In the genomic region with DNA sequence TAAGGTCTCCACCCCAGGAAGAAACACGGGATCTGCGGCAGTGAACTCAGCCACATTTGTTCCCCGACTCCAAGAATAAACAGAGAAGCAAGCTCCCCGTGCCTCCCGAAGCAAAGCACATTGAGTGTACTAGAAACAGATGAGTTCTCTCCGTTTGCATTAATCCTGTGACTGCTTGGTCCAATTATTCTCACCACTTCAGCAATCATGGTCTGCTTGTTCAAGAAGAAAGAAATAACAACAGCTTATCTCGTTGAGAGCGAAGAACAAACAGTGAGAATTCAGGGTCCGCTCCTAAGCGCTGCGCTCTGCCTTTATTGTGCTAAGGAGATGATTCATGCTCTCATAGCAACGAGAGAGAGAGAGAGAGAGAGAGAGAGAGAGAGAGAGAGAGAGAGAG, we compare ENCODE assay signal across 9 mouse cellular contexts.
A peak's percentile ranks its signal among the peaks of the same experiment; 100 is the strongest.
DNase-seq lines count a peak whose midpoint lies in the region; ATAC-seq and TF ChIP-seq lines count a peak whose summit lies in the region.
"Had no signal": no experiment of that assay in that cellular context is flagged by ENCODE, and none has a peak within 500 bp of the region (broad histone marks: within the 10 kb centered on the region; RNA-seq: fewer than 3 reads in every experiment).

No protein-coding gene starts in this region.

- no peak overlapping the region for H3K27ac ChIP-seq in intestine, embryonic 16.5 days (ENCODE audit: low read length)
- peak overlapping the region; percentile 32; the same call in 1 of the 2 replicates for H3K27ac ChIP-seq in midbrain, embryonic 16.5 days (ENCODE audit: low read length)
- H3K27ac ChIP-seq in liver, embryonic 12.5 days, result no peak overlapping the region

- H3K36me3 ChIP-seq in intestine, embryonic 16.5 days (ENCODE audit: control insufficient read depth, insufficient read depth, low read length), result no peaks in the 10 kb centered on the region
- no peaks in the 10 kb centered on the region for H3K36me3 ChIP-seq in midbrain, embryonic 16.5 days (ENCODE audit: control insufficient read depth, insufficient read depth, low read length)
- no peaks in the 10 kb centered on the region for H3K36me3 ChIP-seq in liver, embryonic 12.5 days

- TF ChIP-seq CTCF in brain, embryonic 14.5 days (IDR thresholded peaks at IDR 0.05; ENCODE audit: borderline replicate concordance, extremely low read depth, insufficient read depth, insufficient read length), result no peak

- no peak for TF ChIP-seq POLR2A in brain, embryonic 14.5 days (IDR thresholded peaks at IDR 0.05; ENCODE audit: borderline replicate concordance, extremely low read depth, insufficient read depth, insufficient read length, poor library complexity, severe bottlenecking)

- no peak overlapping the region for H3K9ac ChIP-seq in intestine, embryonic 16.5 days (ENCODE audit: low read depth, low read length)
- H3K9ac ChIP-seq in midbrain, embryonic 16.5 days (ENCODE audit: low read depth, low read length), result no peak overlapping the region
- no peak overlapping the region for H3K9ac ChIP-seq in liver, embryonic 12.5 days

- DNase-seq in kidney, adult 18-20 months, result peak; percentile 4
- no peak for DNase-seq in kidney, postnatal 4 days
- peak; percentile 80 for DNase-seq in brain, embryonic 14.5 days (ENCODE audit: low read depth)
- DNase-seq in heart, postnatal 25 days (ENCODE audit: low spot score), result no peak
- no peak for DNase-seq in thymus, postnatal 36 days
- DNase-seq: thymus, postnatal 14 days had no signal

- 19% methylated on average over 12 of the region's 12 CpGs for WGBS in intestine, embryonic 16.5 days
- 33% methylated on average over 12 of the region's 12 CpGs for WGBS in midbrain, embryonic 16.5 days
- WGBS in liver, embryonic 12.5 days (ENCODE audit: insufficient replicate concordance), result 64% methylated on average over 12 of the region's 12 CpGs

- 0 out of 2 replicates have a peak, but pooled peaks have one; percentile 36 for ATAC-seq in intestine, embryonic 16.5 days
- no peak for ATAC-seq in midbrain, embryonic 16.5 days
- ATAC-seq in liver, embryonic 12.5 days, result no peak

- H3K4me1 ChIP-seq in intestine, embryonic 16.5 days (ENCODE audit: control insufficient read depth, insufficient read depth, low read length), result peaks cover 18% of the 10 kb centered on the region
- H3K4me1 ChIP-seq in midbrain, embryonic 16.5 days (ENCODE audit: control insufficient read depth, insufficient read depth, low read length), result peaks cover 5% of the 10 kb centered on the region; the same call in 1 of the 2 replicates
- no peaks in the 10 kb centered on the region for H3K4me1 ChIP-seq in liver, embryonic 12.5 days

- intact Hi-C loops in heart, postnatal 25 days (cut with DNase I), result no loop called here

- H3K4me2 ChIP-seq in intestine, embryonic 16.5 days (ENCODE audit: low read depth, low read length), result peak overlapping the region; percentile 4; the same call in 1 of the 2 replicates
- H3K4me2 ChIP-seq in midbrain, embryonic 16.5 days (ENCODE audit: low read length), result peak overlapping the region; percentile 42
- no peak overlapping the region for H3K4me2 ChIP-seq in liver, embryonic 12.5 days

- H3K4me3 ChIP-seq in intestine, embryonic 16.5 days (ENCODE audit: low read length), result no peak overlapping the region
- no peak overlapping the region for H3K4me3 ChIP-seq in midbrain, embryonic 16.5 days (ENCODE audit: low read depth, low read length)
- H3K4me3 ChIP-seq in liver, embryonic 12.5 days, result no peak overlapping the region

- no peaks in the 10 kb centered on the region for H3K27me3 ChIP-seq in intestine, embryonic 16.5 days (replicated peaks; ENCODE audit: control insufficient read depth, insufficient read depth, low read length)
- no peaks in the 10 kb centered on the region; the same call in 1 of the 2 replicates for H3K27me3 ChIP-seq in midbrain, embryonic 16.5 days (ENCODE audit: control insufficient read depth, insufficient read depth, low read depth, low read length)
- no peaks in the 10 kb centered on the region for H3K27me3 ChIP-seq in liver, embryonic 12.5 days (replicated peaks)

- 0 out of 2 replicates have a peak, but pooled peaks cover 2% of the 10 kb centered on the region for H3K9me3 ChIP-seq in intestine, embryonic 16.5 days (ENCODE audit: control insufficient read depth, low read length)
- no peaks in the 10 kb centered on the region for H3K9me3 ChIP-seq in midbrain, embryonic 16.5 days (replicated peaks; ENCODE audit: control insufficient read depth, low read length, poor library complexity, severe bottlenecking)
- H3K9me3 ChIP-seq in liver, embryonic 12.5 days (replicated peaks), result no peaks in the 10 kb centered on the region

Comparison
In these comparisons a context has a peak if more than half of its experiments do, and no peak if none do; other contexts are left out.
1. DNase-seq: peak in kidney, adult 18-20 months (single experiment) and brain, embryonic 14.5 days (single experiment); none in kidney, postnatal 4 days (0 of 2), heart, postnatal 25 days (single experiment) and thymus, postnatal 36 days (0 of 2).